Mouse (Mus musculus) liver, embryonic 14.5 days (tissue): Measurements from ENCODE around the gene Zdhhc21. TPM values are rescaled to one million over a fixed set of nuclear protein-coding genes. Genes with fewer than 3 reads are reported as not detected.

Source experiments
- ATAC-seq: fragments of 200-750 bp; cut with Nextera tagmentation; 2 replicates; pipeline ENCODE4 v1.8.0; 2017; ENCODE audit warnings: moderate number of reproducible peaks, mild to moderate bottlenecking, moderate library complexity; ENCODE audit not compliant: insufficient read depth
- DNase-seq, 3 experiments: peaks; one replicate each; pipeline ENCODE4 v3.0.0-alpha.2; 2012 to 2013; ENCODE audit warnings: low read depth in 3 of 3, low spot score in 3 of 3
- H3K27ac ChIP-seq: fragments of 300-500 bp; sonication (generic); 2 replicates; pipeline ENCODE4 v1.5.1; 2014; ENCODE audit warnings: moderate library complexity, mild to moderate bottlenecking, control low read depth, inconsistent platforms
- H3K27me3 ChIP-seq: fragments of 300-500 bp; sonication (generic); 2 replicates; pipeline ENCODE4 v1.6.1; 2014; ENCODE audit warnings: mild to moderate bottlenecking, low read length, moderate library complexity; ENCODE audit not compliant: control insufficient read depth, insufficient read depth
- H3K36me3 ChIP-seq: fragments of 300-500 bp; sonication (generic); replicated peaks from 2 replicates; pipeline ENCODE4 v1.6.1; 2014; ENCODE audit warnings: low read depth; ENCODE audit not compliant: control insufficient read depth, insufficient read depth
- H3K4me1 ChIP-seq, 2 experiments: fragments of 200-500 bp in 1 of 2; fragments of 300-500 bp in 1 of 2; sonication (generic) in 1 of 2; replicated peaks; 2 replicates each; pipeline ENCODE4 v1.6.1; 2012 to 2014; ENCODE audit warnings: antibody characterized with exemption in 1 of 2, inconsistent platforms in 1 of 2, low read length in 1 of 2; ENCODE audit not compliant: control insufficient read depth in 2 of 2, insufficient read depth in 2 of 2
- H3K4me2 ChIP-seq: fragments of 300-500 bp; sonication (generic); 2 replicates; pipeline ENCODE4 v1.6.1; 2014; ENCODE audit warnings: low read depth, mild to moderate bottlenecking, control low read depth, moderate library complexity
- H3K4me3 ChIP-seq, 2 experiments: fragments of 200-500 bp in 1 of 2; fragments of 300-500 bp in 1 of 2; sonication (generic) in 1 of 2; 2 replicates each; pipeline ENCODE4 v1.5.1; 2012 to 2014; ENCODE audit warnings: low read depth in 2 of 2, low read length in 2 of 2, mild to moderate bottlenecking in 2 of 2, control low read depth in 1 of 2, inconsistent platforms in 1 of 2, moderate library complexity in 1 of 2; ENCODE audit not compliant: insufficient read depth in 1 of 2
- H3K9ac ChIP-seq: fragments of 300-500 bp; sonication (generic); replicated peaks from 2 replicates; pipeline ENCODE4 v1.6.1; 2014; ENCODE audit warnings: mild to moderate bottlenecking, control low read depth, moderate library complexity
- H3K9me3 ChIP-seq: fragments of 300-500 bp; sonication (generic); 2 replicates; pipeline ENCODE4 v1.6.1; 2016; ENCODE audit warnings: low read length, mixed read lengths; ENCODE audit not compliant: control insufficient read depth
- CTCF ChIP-seq: IDR thresholded peaks from 2 replicates; pipeline ENCODE4 v1.5.1; 2016; ENCODE audit warnings: antibody characterized with exemption, low read depth, control low read depth
- EP300 ChIP-seq: IDR thresholded peaks from 2 replicates; pipeline ENCODE4 v1.6.1; 2016; ENCODE audit warnings: antibody characterized with exemption, low read depth
- WGBS: fragments of 180-500 bp; shearing (Covaris S2); extraction: QIAGEN DNeasy Blood & Tissue Kit; methylation state at CpG from one replicate; pipeline ENCODE4 v1.1.7; 2014; ENCODE audit not compliant: insufficient replicate concordance; 5-methylcytosine and 5-hydroxymethylcytosine counted together
- polyA plus RNA-seq, 2 experiments: library from polyadenylated mRNA; depleted of rRNA in 1 of 2; stranded (reverse) in 1 of 2; unstranded in 1 of 2; fragments of >200 nt; fragmentation: Nextera tagmentation in 1 of 2; extraction: Ambion mirVana in 1 of 2; gene quantifications; 2 replicates each; pipeline versions ENCODE4 v1.2.1 to v1.2.3; 2012 to 2014

The Zdhhc21 gene
- polyA plus RNA-seq, 2 experiments = 1.8 to 2.7 TPM

DNA sequence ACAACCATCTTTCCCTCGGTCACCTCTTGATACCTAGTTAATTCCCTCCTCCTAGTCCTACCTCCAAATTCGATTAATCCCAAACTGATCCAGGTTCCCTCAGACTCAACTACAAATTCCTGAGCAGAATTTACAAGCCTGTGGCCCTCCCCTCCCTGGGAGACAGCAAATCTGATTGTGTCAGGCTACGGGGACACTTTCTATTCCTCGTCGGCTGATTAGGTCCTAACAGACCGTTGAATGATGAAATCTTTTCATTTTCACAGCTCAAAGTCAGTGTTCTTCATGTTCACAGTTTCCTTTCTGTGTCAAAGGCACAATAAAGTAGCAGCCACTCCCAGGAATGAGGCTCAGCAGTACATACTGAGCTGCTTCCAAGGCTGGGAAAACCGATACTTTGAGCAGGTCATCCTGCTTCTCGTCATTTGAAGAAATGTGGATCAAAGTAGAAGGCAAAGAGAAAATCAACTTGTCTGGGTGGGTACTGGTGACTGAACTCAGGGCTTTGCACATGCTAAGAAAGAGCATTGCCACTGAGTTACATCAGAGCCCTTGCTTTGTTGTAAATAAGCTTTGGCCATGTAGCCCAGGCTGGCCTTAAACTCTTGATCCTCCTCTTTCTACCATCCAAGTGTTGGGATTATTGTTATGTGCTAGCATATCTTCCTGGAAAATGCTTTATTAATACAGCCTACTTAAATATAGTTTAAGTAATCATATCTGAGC is 5.4 kb upstream of the Zdhhc21 start:
- Histone ChIP-seq H3K4me3 (no peak overlapping the region), H3K9me3 (no peaks in the 10 kb centered on the region), H3K4me1 (no peaks in the 10 kb centered on the region), H3K27ac (no peak overlapping the region), H3K27me3 (no peaks in the 10 kb centered on the region), H3K36me3 (no peaks in the 10 kb centered on the region), H3K4me2 (no peak overlapping the region), H3K9ac (no peak overlapping the region)
- TF ChIP-seq EP300 = no peak
- no peak for TF ChIP-seq CTCF
- WGBS = 61% methylated on average over 8 of the region's 8 CpGs
- DNase-seq = no peak
- no peak for ATAC-seq

DNA sequence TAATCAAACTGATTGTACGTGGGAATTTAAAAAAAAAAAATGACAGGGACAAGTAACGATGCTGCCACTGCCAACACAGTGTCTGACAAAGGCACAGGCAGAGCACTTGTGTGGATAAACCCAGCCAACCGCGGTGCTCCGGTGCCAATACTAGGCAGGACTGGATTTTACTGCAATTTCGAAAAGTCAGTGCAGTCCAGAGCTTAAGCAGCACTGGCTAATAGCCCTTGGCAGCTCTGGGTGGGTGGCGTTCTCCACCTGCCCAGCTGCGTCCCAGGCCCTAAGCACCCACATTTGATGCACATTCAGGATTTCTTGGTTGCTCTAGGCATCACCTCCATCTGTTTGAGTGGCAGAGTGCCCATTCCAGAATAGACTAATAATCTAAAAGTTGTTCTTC is 3.6 kb upstream of the Zdhhc21 start:
- Histone ChIP-seq H3K4me2 (no peak overlapping the region), H3K36me3 (no peaks in the 10 kb centered on the region), H3K27me3 (no peaks in the 10 kb centered on the region), H3K27ac (no peak overlapping the region), H3K9ac (no peak overlapping the region), H3K4me1 (peaks cover 0 to 4% of the 10 kb centered on the region in 2 experiments; a peak in 2 of 4 replicates), H3K4me3 (no peak overlapping the region), H3K9me3 (no peaks in the 10 kb centered on the region)
- TF ChIP-seq EP300 (no peak), CTCF (no peak)
- DNase-seq (no peak), ATAC-seq (no peak)
- 69% methylated on average over 8 of the region's 8 CpGs for WGBS

GRCm38 (mm10) chr4:82861451-82861850 is 1.7 kb upstream of the Zdhhc21 start:
- WGBS = 64% methylated on average over 2 of the region's 2 CpGs
- H3K36me3 ChIP-seq = no peaks in the 10 kb centered on the region
- peaks cover 0 to 4% of the 10 kb centered on the region in 2 experiments; a peak in 2 of 4 replicates for H3K4me1 ChIP-seq
- H3K27ac ChIP-seq = no peak overlapping the region
- H3K9me3 ChIP-seq = no peaks in the 10 kb centered on the region
- H3K27me3 ChIP-seq = no peaks in the 10 kb centered on the region
- H3K4me2 ChIP-seq = no peak overlapping the region
- H3K9ac ChIP-seq = no peak overlapping the region
- TF ChIP-seq CTCF = no peak
- no peak for TF ChIP-seq EP300
- DNase-seq (no peak), ATAC-seq (no peak)
- H3K4me3 ChIP-seq = no peak overlapping the region

- no peak for TF ChIP-seq EP300
- no peak for TF ChIP-seq CTCF
- H3K9me3 ChIP-seq = no peaks in the 10 kb centered on the region
- no peak overlapping the region for H3K4me3 ChIP-seq
- no peak overlapping the region for H3K4me2 ChIP-seq
- no peak overlapping the region for H3K9ac ChIP-seq
- DNase-seq (no peak), ATAC-seq (no peak)
- H3K4me1 ChIP-seq = peaks cover 0 to 4% of the 10 kb centered on the region in 2 experiments; a peak in 2 of 4 replicates
- H3K27ac ChIP-seq = no peak overlapping the region
- H3K36me3 ChIP-seq = no peaks in the 10 kb centered on the region
- H3K27me3 ChIP-seq = no peaks in the 10 kb centered on the region
- WGBS = 63% methylated on average over 3 of the region's 3 CpGs
Measured at GRCm38 (mm10) chr4:82860566-82860965, 808 bp upstream of the Zdhhc21 start.

DNA sequence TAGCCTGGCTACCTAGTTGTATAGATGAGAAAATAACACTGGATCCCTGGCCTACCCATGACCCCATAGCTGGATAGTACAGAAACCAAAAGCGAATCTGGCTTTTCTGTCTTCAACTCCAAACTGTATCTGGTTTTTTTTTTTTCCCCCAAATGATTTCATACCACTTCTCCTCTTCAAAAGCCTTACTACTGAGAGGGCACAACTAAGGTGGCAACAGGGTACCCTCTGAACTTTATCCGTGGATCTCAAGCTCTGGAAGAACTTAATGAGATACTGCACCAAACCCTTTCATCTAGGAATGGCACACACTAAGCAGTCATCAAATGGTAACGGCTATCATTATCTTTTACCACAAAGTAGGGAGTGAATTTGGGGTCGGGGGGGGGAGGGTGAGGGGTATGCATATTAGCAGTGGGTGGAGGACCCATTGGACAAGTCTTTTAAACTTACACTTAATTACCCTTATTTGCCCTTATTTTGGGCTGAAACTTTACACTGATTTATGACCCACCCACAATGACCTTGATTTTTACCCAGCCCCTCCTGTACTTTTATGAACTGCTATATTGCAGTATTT is 1.2 kb downstream of the Zdhhc21 start:
- ATAC-seq (no peak), DNase-seq (no peak)
- peak overlapping the region; percentile 75 for H3K4me2 ChIP-seq
- H3K9me3 ChIP-seq = no peaks in the 10 kb centered on the region
- H3K4me3 ChIP-seq = peak overlapping the region; percentile 65 to 72
- no peak for TF ChIP-seq EP300
- TF ChIP-seq CTCF = no peak
- H3K27ac ChIP-seq = no peak overlapping the region
- peaks cover 0 to 4% of the 10 kb centered on the region in 2 experiments; a peak in 2 of 4 replicates for H3K4me1 ChIP-seq
- H3K27me3 ChIP-seq = no peaks in the 10 kb centered on the region
- peak overlapping the region; percentile 64 for H3K9ac ChIP-seq
- no peaks in the 10 kb centered on the region for H3K36me3 ChIP-seq
- 16% methylated on average over 4 of the region's 4 CpGs for WGBS
